Mouse (Mus musculus): Measurements from ENCODE around the gene Rnd1.

DNA sequence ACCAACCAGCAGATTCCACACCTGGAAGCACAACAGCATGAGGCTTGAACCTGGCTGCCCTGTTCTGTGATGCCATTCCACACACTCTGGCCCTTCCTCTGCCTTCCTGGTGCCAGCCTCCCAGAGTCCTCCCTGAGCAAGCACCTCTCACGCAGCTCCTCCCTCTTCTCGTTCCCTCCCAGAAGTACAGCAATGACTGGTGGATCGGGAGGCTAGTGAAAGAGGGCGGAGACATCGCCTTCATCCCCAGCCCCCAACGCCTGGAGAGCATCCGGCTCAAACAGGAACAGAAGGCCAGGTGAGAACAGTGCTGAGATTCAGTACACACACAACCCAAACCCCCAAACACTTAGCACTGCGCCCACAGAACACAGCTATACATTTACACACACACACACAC, 37.1 kb downstream of the Rnd1 start:
- TF ChIP-seq CTCF (IDR thresholded peaks at IDR 0.05), result no peak
- TF ChIP-seq POLR2A (IDR thresholded peaks at IDR 0.05; ENCODE audit: insufficient read depth, low read depth, low read length), result no peak
- no peak for TF ChIP-seq EP300 (IDR thresholded peaks at IDR 0.05; ENCODE audit: insufficient read depth, low read depth, low read length)

All from heart, adult 2 months (tissue).